ENCODE assay signal across 8 mouse cellular contexts in genomic region chr10:42501161-42501560, GRCm38 (mm10). TPM values are rescaled to one million over a fixed set of nuclear protein-coding genes. Genes with fewer than 3 reads are reported as not detected.
DNase-seq lines count a peak whose midpoint lies in the region; ATAC-seq and TF ChIP-seq lines count a peak whose summit lies in the region.

No protein-coding gene starts in this region.

- 89% methylated on average over 5 of the region's 5 CpGs for WGBS in cerebellum, adult 2 months
- 86% methylated on average over 5 of the region's 5 CpGs for WGBS in thymus, adult 2 months
- WGBS in liver, embryonic 13.5 days (ENCODE audit: insufficient replicate concordance), result 64% methylated on average over 5 of the region's 5 CpGs

- no peak for ATAC-seq in liver, embryonic 13.5 days (ENCODE audit: low read depth)

- no peaks in the 10 kb centered on the region for H3K9me3 ChIP-seq in liver, embryonic 13.5 days (replicated peaks)

- no peak for TF ChIP-seq POLR2A in cerebellum, adult 2 months (IDR thresholded peaks at IDR 0.05; ENCODE audit: borderline replicate concordance, insufficient read depth, low read length)
- TF ChIP-seq POLR2A in thymus, adult 2 months (IDR thresholded peaks at IDR 0.05; ENCODE audit: control insufficient read depth, extremely low read depth, insufficient read depth, low read length, poor library complexity), result no peak

- no peak for TF ChIP-seq CTCF in cerebellum, adult 2 months (IDR thresholded peaks at IDR 0.05; ENCODE audit: borderline replicate concordance, insufficient read depth, low read depth, low read length)
- no peak for TF ChIP-seq CTCF in thymus, adult 2 months (IDR thresholded peaks at IDR 0.05; ENCODE audit: borderline replicate concordance, control insufficient read depth, extremely low read depth, insufficient read depth, low read length, poor library complexity)

- H3K9ac ChIP-seq in liver, embryonic 13.5 days, result peak overlapping the region; percentile 99

- no peaks in the 10 kb centered on the region for H3K27me3 ChIP-seq in cerebellum, adult 2 months (ENCODE audit: control insufficient read depth, insufficient read depth, low read length)
- no peaks in the 10 kb centered on the region for H3K27me3 ChIP-seq in thymus, adult 2 months (ENCODE audit: control insufficient read depth, insufficient read depth, low read length)
- H3K27me3 ChIP-seq in liver, embryonic 13.5 days, result no peaks in the 10 kb centered on the region

- H3K27ac ChIP-seq in cerebellum, adult 2 months (ENCODE audit: insufficient read depth, low read length), result peak overlapping the region; percentile 43; the same call in 1 of the 2 replicates
- peak overlapping the region; percentile 78 for H3K27ac ChIP-seq in thymus, adult 2 months (ENCODE audit: control insufficient read depth, insufficient read depth, low read length)
- H3K27ac ChIP-seq in liver, embryonic 13.5 days, result peak overlapping the region; percentile 99

- H3K4me2 ChIP-seq in liver, embryonic 13.5 days, result peak overlapping the region; percentile 77

- H3K4me1 ChIP-seq in cerebellum, adult 2 months (ENCODE audit: control insufficient read depth, insufficient read depth, low read length), result no peaks in the 10 kb centered on the region; the same call in 1 of the 2 replicates
- peaks cover 5% of the 10 kb centered on the region for H3K4me1 ChIP-seq in thymus, adult 2 months (replicated peaks; ENCODE audit: control insufficient read depth, insufficient read depth, low read length)
- peaks cover 58% of the 10 kb centered on the region for H3K4me1 ChIP-seq in liver, embryonic 13.5 days (replicated peaks)

- H3K4me3 ChIP-seq in cerebellum, adult 2 months (replicated peaks; ENCODE audit: insufficient read depth, low read depth, low read length), result no peak overlapping the region
- H3K4me3 ChIP-seq in thymus, adult 2 months (ENCODE audit: control insufficient read depth, insufficient read depth, low read length), result no peak overlapping the region
- H3K4me3 ChIP-seq in liver, embryonic 13.5 days (replicated peaks), result peak overlapping the region; percentile 94

- H3K36me3 ChIP-seq in thymus, adult 2 months (ENCODE audit: control insufficient read depth, insufficient read depth, low read length), result no peaks in the 10 kb centered on the region
- peaks cover 6% of the 10 kb centered on the region; the same call in 1 of the 2 replicates for H3K36me3 ChIP-seq in liver, embryonic 13.5 days

- no peak for DNase-seq in cerebellum, adult 2 months
- DNase-seq in cerebellum, adult 9-10 months, result no peak
- no peak for DNase-seq in thymus, adult 2 months
- DNase-seq in thymus, adult 18-20 months, result no peak
- DNase-seq in liver, embryonic 13.5 days, result no peak
- DNase-seq in thymus, postnatal 14 days, result no peak
- DNase-seq in gastrocnemius, adult 8-10 months (ENCODE audit: low spot score in 2 of 2), result no peak
- no peak for DNase-seq in adrenal gland, adult 8-10 months

RNA-seq across cellular contexts. Expression of gene Snx3, which starts 0.7 kb away (rescaled TPM):
- polyA plus RNA-seq in cerebellum, adult 2 months (2012; rRNA removed), result 372 and 388 TPM in 2 replicates
- 309 and 380 TPM in 2 replicates for polyA plus RNA-seq in thymus, adult 2 months (2012; rRNA removed)
- polyA plus RNA-seq in liver, embryonic 13.5 days (2015; fragmentation: Nextera tagmentation; extraction: Ambion mirVana), result 294 and 318 TPM in 2 replicates
- total RNA-seq in gastrocnemius, adult 8-10 months (2022), result 100 to 1,000 TPM; 150 to 170 (median 157) TPM
- total RNA-seq in adrenal gland, adult 8-10 months (2022), result 100 to 1,000 TPM; 200 to 230 (median 204) TPM

RNA-seq across cellular contexts. Expression of gene Afg1l, which starts 22.8 kb away (rescaled TPM):
- 14.9 and 15.2 TPM in 2 replicates for polyA plus RNA-seq in cerebellum, adult 2 months (2012; rRNA removed)
- polyA plus RNA-seq in thymus, adult 2 months (2012; rRNA removed), result 3.4 and 3.7 TPM in 2 replicates
- polyA plus RNA-seq in liver, embryonic 13.5 days (2015; fragmentation: Nextera tagmentation; extraction: Ambion mirVana), result 2.4 and 2.7 TPM in 2 replicates
- total RNA-seq in gastrocnemius, adult 8-10 months (2022), result 1 to 10 TPM; 7.2 to 9.5 (median 8.0) TPM
- 10 to 100 TPM; 16.8 to 21.0 (median 18.7) TPM for total RNA-seq in adrenal gland, adult 8-10 months (2022)

Comparison
In these comparisons a context has a peak if more than half of its experiments do, and no peak if none do; other contexts are left out.
1. H3K27ac ChIP-seq: peak in every context shown above with its lines; median percentile 99 in liver, embryonic 13.5 days; 78 in thymus, adult 2 months; 43 in cerebellum, adult 2 months.